Mouse (Mus musculus) forebrain, embryonic 11.5 days (tissue): ENCODE data around the gene Pnrc1. TPM values are rescaled to one million over a fixed set of nuclear protein-coding genes. Genes with fewer than 3 reads are reported as not detected.
"Not testable (repeated sequence)": the region's sequence is repeated elsewhere in the genome, so short reads cannot be mapped to it uniquely, and the experiment has no call there.

Source experiments
- ATAC-seq: fragments of 200-750 bp; cut with Nextera tagmentation; replicated peaks from 2 replicates; pipeline ENCODE4 v1.8.0; 2017; ENCODE audit warnings: moderate TSS enrichment; ENCODE audit not compliant: low FRiP score
- DNase-seq: peaks from one replicate; pipeline ENCODE4 v3.0.0-alpha.2; 2017; ENCODE audit warnings: low spot score
- H3K27ac ChIP-seq: fragments of 300-500 bp; sonication (generic); 2 replicates; pipeline ENCODE4 v1.5.1; 2014; ENCODE audit warnings: low read depth, low read length
- H3K27me3 ChIP-seq: fragments of 300-500 bp; sonication (generic); 2 replicates; pipeline ENCODE4 v1.6.1; 2014; ENCODE audit warnings: mild to moderate bottlenecking, low read length, mixed read lengths; ENCODE audit not compliant: control insufficient read depth, insufficient read depth
- H3K36me3 ChIP-seq: fragments of 300-500 bp; sonication (generic); 2 replicates; pipeline ENCODE4 v1.6.1; 2014; ENCODE audit warnings: mild to moderate bottlenecking, low read length, moderate library complexity, mixed read lengths; ENCODE audit not compliant: control insufficient read depth, insufficient read depth
- H3K4me1 ChIP-seq: fragments of 300-500 bp; sonication (generic); replicated peaks from 2 replicates; pipeline ENCODE4 v1.6.1; 2014; ENCODE audit warnings: low read length, mixed read lengths; ENCODE audit not compliant: control insufficient read depth, insufficient read depth
- H3K4me2 ChIP-seq: fragments of 300-500 bp; sonication (generic); 2 replicates; pipeline ENCODE4 v1.6.1; 2014; ENCODE audit warnings: low read depth, mild to moderate bottlenecking, low read length, moderate library complexity, mixed read lengths; ENCODE audit not compliant: severe bottlenecking
- H3K4me3 ChIP-seq: fragments of 300-500 bp; sonication (generic); 2 replicates; pipeline ENCODE4 v1.5.1; 2014; ENCODE audit warnings: low read depth, low read length
- H3K9ac ChIP-seq: fragments of 300-500 bp; sonication (generic); 2 replicates; pipeline ENCODE4 v1.6.1; 2014; ENCODE audit warnings: low read length
- H3K9me3 ChIP-seq: fragments of 300-500 bp; sonication (generic); 2 replicates; pipeline ENCODE4 v1.6.1; 2016; ENCODE audit warnings: low read length, mixed read lengths; ENCODE audit not compliant: control insufficient read depth
- WGBS: fragments of 180-500 bp; shearing (Covaris S2); extraction: QIAGEN DNeasy Blood & Tissue Kit; methylation state at CpG from one replicate; pipeline ENCODE4 v1.1.7; 2014; 5-methylcytosine and 5-hydroxymethylcytosine counted together
- polyA plus RNA-seq: library from polyadenylated mRNA; unstranded; fragments of >200 nt; fragmentation: Nextera tagmentation; extraction: Ambion mirVana; gene quantifications from 2 replicates; pipeline ENCODE4 v1.2.1, GENCODE M21; 2014

Pnrc1 gene
- polyA plus RNA-seq, 1 experiment from 2014 or later: 84.9 TPM

GRCm38 (mm10) chr4:33307146-33307545 lies 17.2 kb upstream of the Pnrc1 start:
- DNase-seq: no peak

GRCm38 (mm10) chr4:33303057-33303456 lies 13.1 kb upstream of the Pnrc1 start:
- H3K4me2 ChIP-seq: no peak overlapping the region
- no peaks in the 10 kb centered on the region for H3K9me3 ChIP-seq
- no peak overlapping the region for H3K4me3 ChIP-seq
- H3K27ac ChIP-seq: no peak overlapping the region
- H3K4me1 ChIP-seq: no peaks in the 10 kb centered on the region
- H3K36me3 ChIP-seq: no peaks in the 10 kb centered on the region
- ATAC-seq: no peak
- DNase-seq: no peak
- H3K9ac ChIP-seq: no peak overlapping the region
- no peaks in the 10 kb centered on the region for H3K27me3 ChIP-seq
- 91% methylated on average over 1 of the region's 1 CpGs for WGBS

More at GRCm38 (mm10) chr4:33307146-33307545, 17.2 kb upstream of the Pnrc1 start:
- Histone ChIP-seq H3K27me3 (no peaks in the 10 kb centered on the region), H3K4me1 (no peaks in the 10 kb centered on the region; the same call in 1 of the 2 replicates), H3K4me3 (no peak overlapping the region), H3K27ac (no peak overlapping the region), H3K9me3 (no peaks in the 10 kb centered on the region), H3K4me2 (no peak overlapping the region), H3K9ac (no peak overlapping the region), H3K36me3 (no peaks in the 10 kb centered on the region)
- WGBS: 81% methylated on average over 4 of the region's 4 CpGs
- ATAC-seq: no peak

- H3K9ac ChIP-seq, H3K4me1 ChIP-seq, H3K27me3 ChIP-seq, DNase-seq, H3K9me3 ChIP-seq, H3K27ac ChIP-seq, H3K36me3 ChIP-seq, ATAC-seq, H3K4me3 ChIP-seq, H3K4me2 ChIP-seq: not testable (repeated sequence)
- 73% methylated on average over 6 of the region's 6 CpGs for WGBS
Measured at GRCm38 (mm10) chr4:33300891-33301665, 11.1 kb upstream of the Pnrc1 start.

GRCm38 (mm10) chr4:33292409-33293370 lies 2.7 kb upstream of the Pnrc1 start:
- H3K9me3 ChIP-seq: no peaks in the 10 kb centered on the region
- H3K36me3 ChIP-seq: no peaks in the 10 kb centered on the region
- 28% methylated on average over 16 of the region's 16 CpGs for WGBS
- DNase-seq (peak; percentile 82), ATAC-seq (0 out of 2 replicates have a peak, but pooled peaks have one; percentile 42)
- H3K4me3 ChIP-seq: no peak overlapping the region
- H3K9ac ChIP-seq: no peak overlapping the region
- H3K27me3 ChIP-seq: no peaks in the 10 kb centered on the region
- no peak overlapping the region for H3K27ac ChIP-seq
- H3K4me2 ChIP-seq: 0 out of 2 replicates have a peak overlapping the region, but pooled peaks have one; percentile 15
- no peaks in the 10 kb centered on the region for H3K4me1 ChIP-seq

- H3K27me3 ChIP-seq: no peaks in the 10 kb centered on the region
- H3K4me3 ChIP-seq: no peak overlapping the region
- no peak overlapping the region for H3K27ac ChIP-seq
- no peak for ATAC-seq
- no peaks in the 10 kb centered on the region for H3K9me3 ChIP-seq
- no peak overlapping the region for H3K4me2 ChIP-seq
- DNase-seq: no peak
- no peaks in the 10 kb centered on the region for H3K4me1 ChIP-seq
- no peaks in the 10 kb centered on the region for H3K36me3 ChIP-seq
- H3K9ac ChIP-seq: no peak overlapping the region
- WGBS: 66% methylated on average over 4 of the region's 4 CpGs
Measured at GRCm38 (mm10) chr4:33290878-33291277, 915 bp upstream of the Pnrc1 start.

- ATAC-seq: no peak
- 90% methylated on average over 12 of the region's 12 CpGs for WGBS
Measured at GRCm38 (mm10) chr4:33289106-33289650, 785 bp downstream of the Pnrc1 start.

GRCm38 (mm10) chr4:33285448-33285847 lies 4.5 kb downstream of the Pnrc1 start:
- H3K9ac ChIP-seq: no peak overlapping the region
- no peaks in the 10 kb centered on the region for H3K36me3 ChIP-seq
- no peaks in the 10 kb centered on the region for H3K27me3 ChIP-seq
- no peak for DNase-seq
- no peak overlapping the region for H3K4me2 ChIP-seq
- 89% methylated on average over 8 of the region's 8 CpGs for WGBS
- no peak overlapping the region for H3K4me3 ChIP-seq
- H3K4me1 ChIP-seq: no peaks in the 10 kb centered on the region
- H3K9me3 ChIP-seq: no peaks in the 10 kb centered on the region
- no peak for ATAC-seq
- H3K27ac ChIP-seq: no peak overlapping the region

More at GRCm38 (mm10) chr4:33289106-33289650, 785 bp downstream of the Pnrc1 start:
- Histone ChIP-seq H3K9me3 (no peaks in the 10 kb centered on the region), H3K27me3 (no peaks in the 10 kb centered on the region), H3K9ac (no peak overlapping the region), H3K36me3 (no peaks in the 10 kb centered on the region), H3K27ac (no peak overlapping the region), H3K4me1 (no peaks in the 10 kb centered on the region), H3K4me3 (no peak overlapping the region), H3K4me2 (no peak overlapping the region)
- DNase-seq: no peak

- WGBS: 88% methylated on average over 5 of the region's 5 CpGs
- no peaks in the 10 kb centered on the region for H3K4me1 ChIP-seq
Measured at GRCm38 (mm10) chr4:33284083-33284880, 5.7 kb downstream of the Pnrc1 start.

More at GRCm38 (mm10) chr4:33284083-33284880, 5.7 kb downstream of the Pnrc1 start:
- H3K36me3 ChIP-seq: no peaks in the 10 kb centered on the region
- H3K4me3 ChIP-seq: no peak overlapping the region
- no peak for DNase-seq
- no peak overlapping the region for H3K4me2 ChIP-seq
- H3K9ac ChIP-seq: no peak overlapping the region
- no peak for ATAC-seq
- no peaks in the 10 kb centered on the region for H3K9me3 ChIP-seq
- H3K27me3 ChIP-seq: no peaks in the 10 kb centered on the region
- no peak overlapping the region for H3K27ac ChIP-seq
